Mouse (Mus musculus) G1E (cell line): Measurements from ENCODE around the gene Gpa33.

Experiments used
- CTCF ChIP-seq: IDR thresholded peaks from 2 replicates; pipeline ENCODE4 v1.5.1; 2012; ENCODE audit warnings: low read depth, low read length, inconsistent platforms, mixed read lengths
- GATA1 ChIP-seq: IDR thresholded peaks from 2 replicates; pipeline ENCODE4 v1.6.1; 2012; ENCODE audit warnings: borderline replicate concordance, low read length, inconsistent platforms, mixed read lengths
- GATA2 ChIP-seq: IDR thresholded peaks from 2 replicates; pipeline ENCODE4 v1.6.1; 2012; ENCODE audit warnings: low read depth, low read length, inconsistent platforms, borderline replicate concordance
- POLR2AphosphoS5 ChIP-seq: IDR thresholded peaks from 2 replicates; pipeline ENCODE4 v1.6.1; 2012; ENCODE audit warnings: low read depth, low read length, inconsistent platforms; ENCODE audit not compliant: insufficient replicate concordance
- TAL1 ChIP-seq: conservative IDR thresholded peaks from 2 replicates; pipeline ENCODE4 v1.6.1; 2012; ENCODE audit warnings: low read depth, low read length, inconsistent platforms, mixed read lengths

GRCm38 (mm10) chr1:166164580-166164979 is 34.5 kb downstream of the Gpa33 start:
- TF ChIP-seq GATA1 (no peak), CTCF (no peak), POLR2AphosphoS5 (no peak), GATA2 (no peak), TAL1 (no peak)
